Mouse (Mus musculus) spleen, adult 18-20 months (tissue): ENCODE data around the gene Flna.
"Not testable (repeated sequence)": the region's sequence is repeated elsewhere in the genome, so short reads cannot be mapped to it uniquely, and the experiment has no call there.

ENCODE experiments used
- DNase-seq, 2 experiments: peaks; one replicate each; pipeline ENCODE4 v3.0.0; 2022; ENCODE audit warnings: mixed read lengths in 2 of 2

Flna gene

DNA sequence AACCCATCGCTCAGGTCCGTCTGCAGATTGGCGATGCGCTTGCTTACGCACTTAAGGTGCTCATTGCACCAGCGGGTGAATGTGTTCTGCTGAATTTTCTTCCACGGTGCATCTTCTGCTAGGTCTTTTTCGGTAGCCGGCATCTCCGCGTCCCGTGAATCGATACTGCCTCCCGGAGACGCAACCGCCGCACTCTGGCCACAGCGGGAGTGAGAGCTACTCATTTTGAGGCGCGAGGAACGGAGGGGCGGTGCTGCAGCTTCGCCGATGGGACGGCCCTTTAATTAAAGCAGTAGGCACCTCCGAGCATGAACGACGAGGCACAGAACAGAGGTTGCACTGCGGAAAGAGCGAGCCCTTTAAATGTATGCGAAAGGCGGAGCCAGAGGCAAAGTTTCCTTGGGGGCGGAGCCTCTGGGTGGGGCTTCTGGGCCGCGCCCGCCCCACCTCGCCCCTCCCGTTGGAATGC is 3.4 kb downstream of the Flna start:
- peak; percentile 74 to 77 for DNase-seq

DNA sequence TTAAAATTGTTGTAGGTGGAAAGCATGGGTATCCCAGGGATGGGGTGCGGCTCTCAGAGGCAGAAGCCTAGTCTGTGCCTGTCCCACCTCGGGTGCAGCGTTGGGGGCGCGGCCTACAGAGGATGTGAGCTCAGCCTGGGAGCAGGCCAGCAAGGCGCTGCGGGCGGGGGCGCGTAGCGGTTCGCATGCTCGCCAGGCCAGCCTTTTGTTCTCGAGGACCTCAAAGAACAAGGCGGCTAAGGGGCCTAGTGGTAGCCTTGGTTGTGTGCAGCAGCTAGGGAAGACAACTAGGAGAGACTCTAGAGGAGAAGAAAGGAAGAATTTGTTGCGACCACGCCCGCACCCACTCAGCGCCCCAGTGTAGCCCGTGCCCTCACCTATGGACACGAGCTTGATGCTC is 3.9 kb downstream of the Flna start:
- peak; percentile 62 to 69 for DNase-seq

DNA sequence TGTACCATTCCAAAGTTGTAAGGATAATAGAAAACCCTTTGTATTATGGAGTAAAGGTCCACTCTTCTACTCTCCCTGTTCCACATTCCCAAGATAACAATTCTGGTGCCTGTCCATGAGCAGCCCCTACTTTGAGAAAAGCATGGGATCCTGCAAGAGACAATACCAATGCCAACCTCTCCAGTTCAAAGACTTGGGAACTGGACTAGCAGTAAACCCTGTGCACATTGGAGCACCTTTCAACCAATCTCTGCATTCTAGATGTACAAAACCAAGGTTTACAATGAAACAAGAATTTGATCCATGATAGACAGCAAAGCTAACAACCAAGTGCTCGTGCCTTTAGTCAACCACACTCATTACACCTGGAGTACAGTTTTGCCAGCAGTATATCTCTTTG is 4.5 kb downstream of the Flna start:
- DNase-seq: no peak

GRCm38 (mm10) chrX:74244614-74245083 is 5.0 kb downstream of the Flna start:
- DNase-seq: peak in 1 of 2 experiments; percentile 23

DNA sequence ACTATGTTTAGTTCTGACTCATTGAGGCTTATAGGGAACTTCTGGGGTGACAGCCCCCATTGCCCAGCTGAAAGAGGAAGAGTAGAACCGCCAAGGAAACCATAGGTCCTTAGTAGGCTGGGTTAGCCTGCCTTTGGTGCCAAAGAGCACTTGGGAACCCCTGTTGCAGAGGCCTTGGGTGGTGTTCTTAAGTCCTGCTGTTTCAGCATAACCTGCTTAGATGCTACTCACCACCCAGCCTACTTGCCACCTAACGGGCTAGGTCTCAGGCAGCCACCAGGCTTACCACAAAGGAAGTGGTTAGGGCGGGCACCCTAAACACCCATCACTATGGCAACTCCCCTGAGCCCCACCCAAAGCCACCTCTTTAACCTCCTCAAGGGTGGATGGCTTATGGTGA is 5.8 kb downstream of the Flna start:
- peak; percentile 52 to 67 for DNase-seq

- no peak for DNase-seq
Measured at GRCm38 (mm10) chrX:74243396-74243795, 6.2 kb downstream of the Flna start.

- no peak for DNase-seq
Measured at GRCm38 (mm10) chrX:74240332-74240731, 9.3 kb downstream of the Flna start.

- DNase-seq: no peak
Measured at GRCm38 (mm10) chrX:74233196-74233595, 16.4 kb downstream of the Flna start.

GRCm38 (mm10) chrX:74230038-74230437 is 19.6 kb downstream of the Flna start:
- no peak for DNase-seq

DNA sequence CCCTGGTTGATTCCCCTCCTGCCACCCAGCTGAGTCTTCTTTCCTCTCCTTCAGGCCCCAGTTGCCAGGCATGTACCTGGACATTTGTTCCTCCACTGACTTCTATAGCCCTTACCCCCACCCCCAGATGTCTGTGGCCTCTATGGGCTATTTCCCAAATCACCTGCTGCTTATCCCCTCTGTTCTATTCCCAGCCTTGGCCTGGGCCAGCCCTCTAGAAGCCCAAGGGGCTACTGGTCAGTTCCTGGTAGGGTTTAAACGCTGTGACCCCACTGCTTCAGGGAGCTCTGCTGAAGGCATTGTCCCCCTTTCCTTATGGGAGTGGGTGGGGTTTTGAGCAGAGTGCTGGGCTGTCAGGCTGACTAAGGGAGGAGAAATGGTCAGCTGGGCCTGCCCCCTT is 29.5 kb downstream of the Flna start:
- not testable (repeated sequence) for DNase-seq

GRCm38 (mm10) chrX:74219449-74219848 is 30.2 kb downstream of the Flna start:
- DNase-seq: no peak

DNA sequence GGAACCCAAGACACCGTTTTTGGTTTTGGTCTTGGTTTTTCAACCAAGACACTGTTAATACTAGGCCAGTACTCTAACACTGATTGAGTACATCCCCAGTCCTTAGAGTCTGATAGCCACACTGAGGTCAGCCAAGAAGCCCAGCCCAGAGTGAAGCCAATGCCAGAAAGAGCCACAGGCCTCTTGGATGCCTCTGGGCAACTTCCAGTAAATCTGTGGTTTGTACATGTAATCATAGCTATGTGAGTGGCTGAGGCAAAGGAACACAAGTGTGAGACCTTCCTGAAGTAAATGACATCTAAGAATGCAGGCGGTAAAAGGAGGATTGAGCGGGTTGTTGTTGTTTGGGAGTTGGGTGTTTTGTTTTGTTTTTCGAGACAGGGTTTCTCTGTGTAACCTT is 31.1 kb downstream of the Flna start:
- no peak for DNase-seq

- DNase-seq: no peak
Measured at GRCm38 (mm10) chrX:74203556-74203955, 46.1 kb downstream of the Flna start.

GRCm38 (mm10) chrX:74176959-74177358 is 72.7 kb downstream of the Flna start, which contains the start of gene Tktl1:
Tktl1 (plus strand) TSS chrX:74177259.
- DNase-seq: no peak
